Mouse (Mus musculus): ENCODE measurements around the gene Dlgap1.

Gene Dlgap1

GRCm38 (mm10) chr17:70191228-70191627 is 222.4 kb downstream of the Dlgap1 start:
- no peak for DNase-seq

- DNase-seq, result peak; percentile 27
These were observed 254.0 kb downstream of the Dlgap1 start for GRCm38 (mm10) chr17:70222891-70223290.

- peak; percentile 92 for DNase-seq
These were observed 278.5 kb downstream of the Dlgap1 start for GRCm38 (mm10) chr17:70247342-70247741.

- no peak for DNase-seq
These were observed 279.4 kb downstream of the Dlgap1 start for GRCm38 (mm10) chr17:70248250-70248649.

GRCm38 (mm10) chr17:70252476-70252875 is 283.6 kb downstream of the Dlgap1 start:
- no peak for DNase-seq

GRCm38 (mm10) chr17:70256371-70256770 is 287.5 kb downstream of the Dlgap1 start:
- DNase-seq, result peak; percentile 63

GRCm38 (mm10) chr17:70263156-70263555 is 294.3 kb downstream of the Dlgap1 start:
- DNase-seq, result no peak

GRCm38 (mm10) chr17:70272125-70272524 is 303.3 kb downstream of the Dlgap1 start:
- DNase-seq, result peak; percentile 86

- no peak for DNase-seq
These were observed 318.8 kb downstream of the Dlgap1 start for GRCm38 (mm10) chr17:70287708-70288107.

GRCm38 (mm10) chr17:70294106-70294505 is 325.2 kb downstream of the Dlgap1 start:
- no peak for DNase-seq

GRCm38 (mm10) chr17:70301941-70302478 is 333.1 kb downstream of the Dlgap1 start:
- DNase-seq, result no peak

- DNase-seq, result no peak
These were observed 333.8 kb downstream of the Dlgap1 start for GRCm38 (mm10) chr17:70302656-70303055.

- peak; percentile 80 for DNase-seq
These were observed 336.1 kb downstream of the Dlgap1 start for GRCm38 (mm10) chr17:70305021-70305420.

- DNase-seq, result no peak
These were observed 338.7 kb downstream of the Dlgap1 start for GRCm38 (mm10) chr17:70307418-70308176.

- DNase-seq, result no peak
These were observed 339.7 kb downstream of the Dlgap1 start for GRCm38 (mm10) chr17:70308364-70309231.

- DNase-seq, result no peak
These were observed 347.5 kb downstream of the Dlgap1 start for GRCm38 (mm10) chr17:70316327-70316726.

- no peak for DNase-seq
These were observed 348.9 kb downstream of the Dlgap1 start for GRCm38 (mm10) chr17:70317779-70318178.

- DNase-seq, result peak; percentile 29
These were observed 353.1 kb downstream of the Dlgap1 start for GRCm38 (mm10) chr17:70321976-70322375.

- no peak for DNase-seq
These were observed 364.6 kb downstream of the Dlgap1 start for GRCm38 (mm10) chr17:70333440-70333839.

- peak; percentile 40 for DNase-seq
These were observed 365.3 kb downstream of the Dlgap1 start for GRCm38 (mm10) chr17:70334171-70334570.

GRCm38 (mm10) chr17:70339821-70340220 is 370.9 kb downstream of the Dlgap1 start:
- no peak for DNase-seq

- DNase-seq, result no peak
These were observed 372.4 kb downstream of the Dlgap1 start for GRCm38 (mm10) chr17:70341230-70341629.

- DNase-seq, result no peak
These were observed 373.0 kb downstream of the Dlgap1 start for GRCm38 (mm10) chr17:70341920-70342319.

- DNase-seq, result no peak
These were observed 378.5 kb downstream of the Dlgap1 start for GRCm38 (mm10) chr17:70347403-70347802.
